Mouse (Mus musculus) liver, embryonic 15.5 days (tissue): ENCODE data around the gene Ttll8. TPM values are rescaled to one million over a fixed set of nuclear protein-coding genes. Genes with fewer than 3 reads are reported as not detected.

Source experiments
- ATAC-seq: fragments of 200-750 bp; cut with Nextera tagmentation; 2 replicates; pipeline ENCODE4 v1.8.0; 2017; ENCODE audit warnings: moderate number of reproducible peaks, mild to moderate bottlenecking, moderate library complexity; ENCODE audit not compliant: insufficient read depth
- H3K27ac ChIP-seq: fragments of 300-500 bp; sonication (generic); replicated peaks from 2 replicates; pipeline ENCODE4 v1.5.1; 2015; ENCODE audit warnings: mild to moderate bottlenecking, inconsistent platforms
- H3K27me3 ChIP-seq: fragments of 300-500 bp; sonication (generic); 2 replicates; pipeline ENCODE4 v1.6.1; 2015; ENCODE audit warnings: mild to moderate bottlenecking, inconsistent platforms
- H3K36me3 ChIP-seq: fragments of 300-500 bp; sonication (generic); replicated peaks from 2 replicates; pipeline ENCODE4 v1.6.1; 2015; ENCODE audit warnings: moderate library complexity, mild to moderate bottlenecking, inconsistent platforms
- H3K4me1 ChIP-seq: fragments of 300-500 bp; sonication (generic); replicated peaks from 2 replicates; pipeline ENCODE4 v1.6.1; 2015; ENCODE audit warnings: inconsistent platforms
- H3K4me2 ChIP-seq: fragments of 300-500 bp; sonication (generic); 2 replicates; pipeline ENCODE4 v1.6.1; 2015; ENCODE audit warnings: moderate library complexity, mild to moderate bottlenecking, inconsistent platforms
- H3K4me3 ChIP-seq: fragments of 300-500 bp; sonication (generic); replicated peaks from 2 replicates; pipeline ENCODE4 v1.5.1; 2015; ENCODE audit warnings: mild to moderate bottlenecking, inconsistent platforms
- H3K9ac ChIP-seq: fragments of 300-500 bp; sonication (generic); 2 replicates; pipeline ENCODE4 v1.6.1; 2015; ENCODE audit warnings: moderate library complexity, mild to moderate bottlenecking, inconsistent platforms
- H3K9me3 ChIP-seq: fragments of 300-500 bp; sonication (generic); replicated peaks from 2 replicates; pipeline ENCODE4 v1.6.1; 2016; ENCODE audit warnings: inconsistent platforms
- WGBS: fragments of 180-500 bp; shearing (Covaris S2); methylation state at CpG from one replicate; pipeline ENCODE4 v1.1.7; 2015; ENCODE audit warnings: mixed read lengths; ENCODE audit not compliant: insufficient replicate concordance; 5-methylcytosine and 5-hydroxymethylcytosine counted together
- polyA plus RNA-seq: library from polyadenylated mRNA; unstranded; fragments of >200 nt; fragmentation: Nextera tagmentation; extraction: Ambion mirVana; gene quantifications from 2 replicates; pipeline ENCODE4 v1.2.1, GENCODE M21; 2015

Ttll8 gene
- polyA plus RNA-seq, 1 experiment from 2014 or later, result not detected

GRCm38 (mm10) chr15:88850146-88850826 is 103.9 kb downstream of the Ttll8 start:
- Histone ChIP-seq H3K9ac (no peak overlapping the region), H3K27ac (peak overlapping the region; percentile 55; the same call in 1 of the 2 replicates), H3K27me3 (no peaks in the 10 kb centered on the region), H3K36me3 (no peaks in the 10 kb centered on the region), H3K4me2 (no peak overlapping the region), H3K4me3 (no peak overlapping the region), H3K4me1 (peaks cover 8% of the 10 kb centered on the region), H3K9me3 (no peaks in the 10 kb centered on the region)
- 49% methylated on average over 10 of the region's 10 CpGs for WGBS
- ATAC-seq, result peak; percentile 85

- H3K27me3 ChIP-seq, result no peaks in the 10 kb centered on the region
- H3K36me3 ChIP-seq, result no peaks in the 10 kb centered on the region
- 70% methylated on average over 2 of the region's 2 CpGs for WGBS
- no peak overlapping the region for H3K4me2 ChIP-seq
- no peaks in the 10 kb centered on the region for H3K9me3 ChIP-seq
- no peak overlapping the region for H3K27ac ChIP-seq
- no peak overlapping the region for H3K4me3 ChIP-seq
- H3K4me1 ChIP-seq, result peaks cover 5% of the 10 kb centered on the region; the same call in 1 of the 2 replicates
- no peak overlapping the region for H3K9ac ChIP-seq
- no peak for ATAC-seq
Measured at GRCm38 (mm10) chr15:88849621-88850020, 104.6 kb downstream of the Ttll8 start.

GRCm38 (mm10) chr15:88848661-88849060 is 105.6 kb downstream of the Ttll8 start:
- Histone ChIP-seq H3K9me3 (no peaks in the 10 kb centered on the region), H3K9ac (no peak overlapping the region), H3K27ac (no peak overlapping the region), H3K4me2 (no peak overlapping the region), H3K27me3 (no peaks in the 10 kb centered on the region), H3K4me1 (0 out of 2 replicates have a peak, but pooled peaks cover 2% of the 10 kb centered on the region), H3K4me3 (no peak overlapping the region), H3K36me3 (no peaks in the 10 kb centered on the region)
- 50% methylated on average over 1 of the region's 1 CpGs for WGBS
- no peak for ATAC-seq

DNA sequence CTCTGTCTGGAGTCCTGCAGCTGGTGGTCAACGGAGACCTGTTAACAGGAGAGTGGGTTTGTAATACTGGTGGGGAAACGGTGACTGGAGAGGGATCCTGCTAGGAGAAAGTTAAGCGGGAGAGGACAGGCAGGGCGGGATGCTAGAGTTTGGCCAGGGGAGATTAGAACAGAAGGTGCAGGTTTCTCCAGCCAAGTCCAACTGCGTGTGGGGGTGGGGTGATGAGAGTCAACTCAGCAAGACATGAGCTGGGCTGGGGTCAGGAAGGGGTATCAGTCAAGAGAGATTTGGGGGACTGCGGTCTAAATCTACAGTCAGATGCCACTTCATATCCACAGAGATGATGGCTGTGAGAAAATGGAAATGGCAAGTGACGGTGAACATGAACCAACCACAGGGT is 109.3 kb downstream of the Ttll8 start:
- H3K27ac ChIP-seq, result no peak overlapping the region
- ATAC-seq, result no peak
- no peak overlapping the region for H3K9ac ChIP-seq
- WGBS, result 69% methylated on average over 7 of the region's 7 CpGs
- no peak overlapping the region for H3K4me2 ChIP-seq
- H3K4me3 ChIP-seq, result no peak overlapping the region
- no peaks in the 10 kb centered on the region for H3K27me3 ChIP-seq
- no peaks in the 10 kb centered on the region for H3K36me3 ChIP-seq
- H3K4me1 ChIP-seq, result no peaks in the 10 kb centered on the region
- no peaks in the 10 kb centered on the region for H3K9me3 ChIP-seq

DNA sequence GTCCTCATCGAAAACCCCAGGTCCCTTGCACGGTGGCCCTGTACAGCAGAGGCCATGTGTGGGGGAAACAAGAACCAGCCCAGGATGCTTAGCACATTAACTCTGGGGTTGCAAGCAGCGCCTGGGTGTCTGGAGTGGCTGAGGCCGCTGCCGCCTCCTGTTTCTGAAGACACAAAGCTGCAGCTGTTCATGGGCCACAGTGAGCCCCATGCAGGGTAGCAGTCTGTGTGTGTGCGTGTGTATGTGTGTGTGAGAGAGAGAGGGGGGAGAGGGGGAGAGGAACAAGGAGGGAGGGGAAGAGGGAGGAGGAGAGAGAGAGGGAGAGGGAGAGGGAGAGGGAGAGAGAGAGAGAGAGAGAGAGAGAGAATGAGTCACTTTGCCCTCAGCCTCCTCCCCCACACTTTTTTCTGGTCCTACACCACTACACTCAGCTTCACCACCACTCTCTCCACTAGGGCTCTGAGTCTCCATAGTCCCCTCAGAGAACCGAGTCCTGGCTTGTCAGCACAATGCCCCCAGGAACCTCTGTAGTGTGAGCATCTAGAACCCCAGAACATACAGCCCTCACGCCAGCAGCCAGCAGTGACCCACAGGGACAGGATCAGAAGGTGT is 110.6 kb downstream of the Ttll8 start:
- Histone ChIP-seq H3K9ac (no peak overlapping the region), H3K4me3 (no peak overlapping the region), H3K4me2 (no peak overlapping the region), H3K4me1 (peaks cover 8% of the 10 kb centered on the region), H3K27me3 (0 out of 2 replicates have a peak, but pooled peaks cover 7% of the 10 kb centered on the region), H3K9me3 (no peaks in the 10 kb centered on the region), H3K36me3 (no peaks in the 10 kb centered on the region), H3K27ac (no peak overlapping the region)
- no peak for ATAC-seq
- WGBS, result 39% methylated on average over 8 of the region's 8 CpGs

DNA sequence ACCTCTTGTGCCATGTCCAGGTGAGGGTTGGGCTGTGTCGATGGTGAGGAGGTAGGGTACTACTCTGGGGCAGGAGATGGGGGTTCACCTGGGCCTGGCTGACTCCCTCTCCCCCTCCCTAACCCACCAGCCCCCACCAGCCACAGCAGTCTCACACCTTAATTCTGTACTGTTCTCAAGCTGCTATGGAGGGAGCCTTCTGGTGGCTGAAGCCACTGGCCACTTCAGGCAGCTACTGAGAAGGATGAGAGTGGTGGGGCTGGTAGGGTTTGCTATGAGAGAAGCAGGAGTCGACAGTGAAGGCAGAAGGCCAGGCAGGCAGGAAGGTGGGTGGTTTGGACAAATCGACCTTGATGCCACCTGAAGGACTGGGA is 111.9 kb downstream of the Ttll8 start:
- no peaks in the 10 kb centered on the region for H3K36me3 ChIP-seq
- no peak overlapping the region for H3K27ac ChIP-seq
- H3K9ac ChIP-seq, result no peak overlapping the region
- peaks cover 13% of the 10 kb centered on the region for H3K4me1 ChIP-seq
- WGBS, result 46% methylated on average over 3 of the region's 3 CpGs
- no peak overlapping the region for H3K4me2 ChIP-seq
- no peak for ATAC-seq
- no peak overlapping the region for H3K4me3 ChIP-seq
- peaks cover 16% of the 10 kb centered on the region for H3K27me3 ChIP-seq
- no peaks in the 10 kb centered on the region for H3K9me3 ChIP-seq

DNA sequence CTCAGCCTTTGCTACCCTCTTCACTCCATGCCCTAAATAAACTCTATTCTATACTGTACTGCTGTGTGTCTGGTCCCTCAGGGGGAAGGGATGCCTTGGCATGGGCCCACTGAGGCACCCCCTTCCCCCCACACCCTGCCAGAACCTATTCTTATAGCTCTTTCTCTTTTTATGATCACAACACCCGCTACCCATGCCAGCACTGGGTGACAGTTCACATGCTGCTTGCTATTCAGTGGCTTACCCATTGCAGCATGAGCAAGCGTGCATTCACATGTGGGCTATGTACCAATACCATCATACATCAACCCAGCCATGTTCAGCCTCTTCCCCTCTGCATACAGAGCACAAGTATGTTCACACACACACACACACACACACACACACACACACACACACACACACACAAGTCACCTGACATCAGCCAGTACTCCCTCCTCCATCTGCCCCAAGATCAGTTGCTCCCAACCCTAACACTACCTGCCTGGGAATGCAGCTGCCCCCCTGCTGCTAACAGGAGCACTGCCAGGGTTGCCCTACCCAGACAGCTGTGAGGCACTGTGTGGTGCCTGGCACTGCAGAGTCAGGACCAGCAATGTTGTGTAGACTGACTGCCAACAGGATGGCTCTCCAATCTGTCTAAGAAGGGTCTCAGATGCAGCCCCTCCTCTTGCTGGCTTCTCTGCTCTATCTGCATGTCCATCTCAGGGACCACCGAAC is 112.5 kb downstream of the Ttll8 start:
- Histone ChIP-seq H3K4me2 (no peak overlapping the region), H3K4me3 (no peak overlapping the region), H3K27me3 (peaks cover 20% of the 10 kb centered on the region), H3K27ac (no peak overlapping the region), H3K9ac (no peak overlapping the region), H3K36me3 (no peaks in the 10 kb centered on the region), H3K4me1 (peaks cover 16% of the 10 kb centered on the region), H3K9me3 (no peaks in the 10 kb centered on the region)
- 54% methylated on average over 3 of the region's 3 CpGs for WGBS
- no peak for ATAC-seq

- Histone ChIP-seq H3K27me3 (peaks cover 20% of the 10 kb centered on the region), H3K4me1 (peaks cover 16% of the 10 kb centered on the region), H3K4me2 (no peak overlapping the region), H3K36me3 (no peaks in the 10 kb centered on the region), H3K27ac (no peak overlapping the region), H3K9ac (no peak overlapping the region), H3K4me3 (no peak overlapping the region), H3K9me3 (no peaks in the 10 kb centered on the region)
- ATAC-seq, result no peak
- WGBS, result 82% methylated on average over 2 of the region's 2 CpGs
Measured at GRCm38 (mm10) chr15:88841160-88841559, 113.1 kb downstream of the Ttll8 start.

Other genes with a start within 250 kb of the Ttll8 start
- 5.8 and 6.6 TPM in 2 replicates for gene Brd1, start 220.2 kb downstream of the Ttll8 start, polyA plus RNA-seq
- gene Zbed4, start 202.8 kb downstream of the Ttll8 start, polyA plus RNA-seq, result 10.6 and 10.7 TPM in 2 replicates
- gene Alg12, start 135.1 kb downstream of the Ttll8 start, polyA plus RNA-seq, result 5.5 and 6.0 TPM in 2 replicates
- gene Creld2, start 134.8 kb downstream of the Ttll8 start, polyA plus RNA-seq, result 39.6 and 46.2 TPM in 2 replicates
- 22.0 and 34.4 TPM in 2 replicates for gene Pim3, start 92.2 kb downstream of the Ttll8 start, polyA plus RNA-seq
- not detected in 2 replicates for gene Mlc1, start 24.6 kb upstream of the Ttll8 start, polyA plus RNA-seq
- not detected in 2 replicates for gene Mov10l1, start 28.5 kb upstream of the Ttll8 start, polyA plus RNA-seq
- gene Panx2, start 105.3 kb upstream of the Ttll8 start, polyA plus RNA-seq, result not detected in 2 replicates
- gene Trabd, start 120.7 kb upstream of the Ttll8 start, polyA plus RNA-seq, result 19.2 and 23.8 TPM in 2 replicates
- gene Selenoo, start 134.7 kb upstream of the Ttll8 start, polyA plus RNA-seq, result 9.3 and 10.7 TPM in 2 replicates
- 6.0 and 7.5 TPM in 2 replicates for gene Tubgcp6, start 168.7 kb upstream of the Ttll8 start, polyA plus RNA-seq
- gene Hdac10, start 174.3 kb upstream of the Ttll8 start, polyA plus RNA-seq, result 8.6 and 9.1 TPM in 2 replicates
- gene Mapk12, start 186.3 kb upstream of the Ttll8 start, polyA plus RNA-seq, result 1.4 and 1.5 TPM in 2 replicates
- gene Mapk11, start 195.2 kb upstream of the Ttll8 start, polyA plus RNA-seq, result 0.44 and 0.68 TPM in 2 replicates
- 22.3 and 30.1 TPM in 2 replicates for gene Plxnb2, start 226.4 kb upstream of the Ttll8 start, polyA plus RNA-seq
- gene Dennd6b, start 242.1 kb upstream of the Ttll8 start, polyA plus RNA-seq, result 3.3 and 3.5 TPM in 2 replicates